Mouse (Mus musculus) liver, embryonic 11.5 days (tissue): ENCODE data around the gene St7l. TPM values are rescaled to one million over a fixed set of nuclear protein-coding genes. Genes with fewer than 3 reads are reported as not detected.

Experiments used
- ATAC-seq: fragments of 200-750 bp; cut with Nextera tagmentation; replicated peaks from 2 replicates; pipeline ENCODE4 v1.8.0; 2017; ENCODE audit warnings: moderate number of reproducible peaks, mild to moderate bottlenecking, moderate TSS enrichment, moderate library complexity; ENCODE audit not compliant: low FRiP score
- DNase-seq: peaks from one replicate; pipeline ENCODE4 v3.0.0-alpha.2; 2017; ENCODE audit warnings: low spot score
- H3K27ac ChIP-seq: fragments of 300-500 bp; sonication (generic); 2 replicates; pipeline ENCODE4 v1.5.1; 2014; ENCODE audit warnings: mild to moderate bottlenecking, low read depth, low read length, control low read depth
- H3K27me3 ChIP-seq: fragments of 300-500 bp; sonication (generic); replicated peaks from 2 replicates; pipeline ENCODE4 v1.6.1; 2014; ENCODE audit warnings: low read length, mixed read lengths; ENCODE audit not compliant: control insufficient read depth, insufficient read depth
- H3K36me3 ChIP-seq: fragments of 300-500 bp; sonication (generic); 2 replicates; pipeline ENCODE4 v1.6.1; 2014; ENCODE audit warnings: mild to moderate bottlenecking, low read length, moderate library complexity, mixed read lengths; ENCODE audit not compliant: control insufficient read depth, insufficient read depth
- H3K4me1 ChIP-seq: fragments of 300-500 bp; sonication (generic); replicated peaks from 2 replicates; pipeline ENCODE4 v1.6.1; 2014; ENCODE audit warnings: low read length, mixed read lengths; ENCODE audit not compliant: control insufficient read depth, insufficient read depth
- H3K4me2 ChIP-seq: fragments of 300-500 bp; sonication (generic); 2 replicates; pipeline ENCODE4 v1.6.1; 2014; ENCODE audit warnings: mild to moderate bottlenecking, control low read depth, moderate library complexity
- H3K4me3 ChIP-seq: fragments of 300-500 bp; sonication (generic); 2 replicates; pipeline ENCODE4 v1.5.1; 2014; ENCODE audit warnings: low read depth, low read length, control low read depth
- H3K9ac ChIP-seq: fragments of 300-500 bp; sonication (generic); 2 replicates; pipeline ENCODE4 v1.6.1; 2014; ENCODE audit warnings: low read depth, low read length, control low read depth
- H3K9me3 ChIP-seq: fragments of 300-500 bp; sonication (generic); 2 replicates; pipeline ENCODE4 v1.6.1; 2016; ENCODE audit warnings: low read length, inconsistent platforms, mixed read lengths; ENCODE audit not compliant: control insufficient read depth
- whole genome bisulfite sequencing: fragments of 180-500 bp; shearing (Covaris S2); extraction: QIAGEN DNeasy Blood & Tissue Kit; methylation state at CpG from one replicate; pipeline ENCODE4 v1.1.7; 2014; 5-methylcytosine and 5-hydroxymethylcytosine counted together
- polyA plus RNA-seq: library from polyadenylated mRNA; unstranded; fragments of >200 nt; fragmentation: Nextera tagmentation; extraction: Ambion mirVana; gene quantifications from 2 replicates; pipeline ENCODE4 v1.2.1, GENCODE M21; 2014

The St7l gene
- polyA plus RNA-seq, 1 experiment from 2014 or later = 22.5 TPM

- 79% methylated on average over 23 of the region's 23 CpGs for WGBS
- ATAC-seq (no peak), DNase-seq (no peak)
- no peaks in the 10 kb centered on the region for H3K9me3 ChIP-seq
- H3K9ac ChIP-seq = no peak overlapping the region
- H3K4me1 ChIP-seq = no peaks in the 10 kb centered on the region
- H3K27ac ChIP-seq = no peak overlapping the region
- no peak overlapping the region for H3K4me2 ChIP-seq
- no peaks in the 10 kb centered on the region for H3K27me3 ChIP-seq
- H3K4me3 ChIP-seq = no peak overlapping the region
- H3K36me3 ChIP-seq = no peaks in the 10 kb centered on the region; the same call in 1 of the 2 replicates
These were observed 89.3 kb downstream of the St7l start for GRCm38 (mm10) chr3:104952891-104953670.

GRCm38 (mm10) chr3:104954137-104954536 is 90.3 kb downstream of the St7l start:
- Histone ChIP-seq H3K9me3 (no peaks in the 10 kb centered on the region), H3K27ac (no peak overlapping the region), H3K4me1 (no peaks in the 10 kb centered on the region), H3K4me2 (no peak overlapping the region), H3K27me3 (peaks cover 8% of the 10 kb centered on the region), H3K4me3 (no peak overlapping the region), H3K36me3 (no peaks in the 10 kb centered on the region; the same call in 1 of the 2 replicates), H3K9ac (no peak overlapping the region)
- DNase-seq = no peak
- WGBS = 90% methylated on average over 3 of the region's 3 CpGs
- no peak for ATAC-seq

- no peak overlapping the region for H3K27ac ChIP-seq
- no peak overlapping the region for H3K4me2 ChIP-seq
- no peak overlapping the region for H3K4me3 ChIP-seq
- ATAC-seq = no peak
- no peak for DNase-seq
- WGBS = 93% methylated on average over 15 of the region's 15 CpGs
- H3K36me3 ChIP-seq = no peaks in the 10 kb centered on the region; the same call in 1 of the 2 replicates
- H3K9me3 ChIP-seq = no peaks in the 10 kb centered on the region
- H3K27me3 ChIP-seq = peaks cover 12% of the 10 kb centered on the region
- H3K9ac ChIP-seq = no peak overlapping the region
- H3K4me1 ChIP-seq = no peaks in the 10 kb centered on the region
These were observed 90.7 kb downstream of the St7l start for GRCm38 (mm10) chr3:104954551-104954950.

GRCm38 (mm10) chr3:104956131-104956581 is 92.4 kb downstream of the St7l start:
- ATAC-seq (no peak), DNase-seq (no peak)
- Histone ChIP-seq H3K27ac (no peak overlapping the region), H3K4me1 (peaks cover under 1% of the 10 kb centered on the region; the same call in 1 of the 2 replicates), H3K9ac (no peak overlapping the region), H3K36me3 (no peaks in the 10 kb centered on the region), H3K4me2 (no peak overlapping the region), H3K9me3 (no peaks in the 10 kb centered on the region), H3K27me3 (peaks cover 28% of the 10 kb centered on the region), H3K4me3 (no peak overlapping the region)
- 80% methylated on average over 6 of the region's 6 CpGs for WGBS

GRCm38 (mm10) chr3:104960026-104961000 is 96.5 kb downstream of the St7l start:
- ATAC-seq (no peak), DNase-seq (no peak)
- Histone ChIP-seq H3K4me3 (no peak overlapping the region), H3K27me3 (peaks cover 68% of the 10 kb centered on the region), H3K36me3 (no peaks in the 10 kb centered on the region), H3K27ac (no peak overlapping the region), H3K9ac (no peak overlapping the region), H3K4me1 (peaks cover 22% of the 10 kb centered on the region), H3K9me3 (no peaks in the 10 kb centered on the region), H3K4me2 (peak overlapping the region; percentile 10; the same call in 1 of the 2 replicates)
- 15% methylated on average over 19 of the region's 19 CpGs for WGBS

- ATAC-seq (peak; percentile 26; the same call in 1 of the 2 replicates), DNase-seq (no peak)
- H3K9ac ChIP-seq = peak within 1 kb of the TSS; percentile 14; the same call in 1 of the 2 replicates
- no peak within 1 kb of the TSS for H3K27ac ChIP-seq
- peak within 1 kb of the TSS; percentile 52 for H3K4me3 ChIP-seq
- 2% methylated on average over 79 of the region's 87 CpGs for WGBS
- peaks cover 22% of the 10 kb centered on the region for H3K4me1 ChIP-seq
- H3K36me3 ChIP-seq = no peaks in the 10 kb centered on the region
- H3K9me3 ChIP-seq = no peaks in the 10 kb centered on the region
- H3K4me2 ChIP-seq = peak within 1 kb of the TSS; percentile 76
- H3K27me3 ChIP-seq = peaks cover 73% of the 10 kb centered on the region
These were observed 97.6 kb downstream of the St7l start, which contains the start of gene Wnt2b for GRCm38 (mm10) chr3:104961066-104962059. Gene Wnt2b (minus strand): TSS chr3:104961921.

- ATAC-seq (no peak; the same call in 1 of the 2 replicates), DNase-seq (peak; percentile 52)
- peak overlapping the region; percentile 14; the same call in 1 of the 2 replicates for H3K9ac ChIP-seq
- H3K27me3 ChIP-seq = peaks cover 73% of the 10 kb centered on the region
- peak overlapping the region; percentile 52 for H3K4me3 ChIP-seq
- no peaks in the 10 kb centered on the region for H3K9me3 ChIP-seq
- H3K4me2 ChIP-seq = peak overlapping the region; percentile 76
- 2% methylated on average over 31 of the region's 31 CpGs for WGBS
- H3K4me1 ChIP-seq = peaks cover 22% of the 10 kb centered on the region
- H3K27ac ChIP-seq = no peak overlapping the region
- no peaks in the 10 kb centered on the region for H3K36me3 ChIP-seq
These were observed 98.4 kb downstream of the St7l start for GRCm38 (mm10) chr3:104962141-104962611.
